Mouse (Mus musculus) embryonic stem cell, embryonic (primary cell): ENCODE results near the gene Ksr1.

Source experiments
- CTCF ChIA-PET, 4 experiments: fragments of 300-600 bp in 2 of 4; fragments of 350-600 bp in 2 of 4; sonication (Branson Sonifier 250); formaldehyde crosslinking; loops; one replicate each; lab custom pipeline; 2022; ENCODE audit warnings: inconsistent platforms in 2 of 4; lab: Charles Lee
- POLR2A ChIA-PET, 4 experiments: fragments of 300-600 bp in 2 of 4; fragments of 350-600 bp in 2 of 4; sonication (Branson Sonifier 250); formaldehyde crosslinking; loops; one replicate each; lab custom pipeline; 2022; ENCODE audit warnings: antibody characterized with exemption in 4 of 4, inconsistent platforms in 1 of 4; lab: Charles Lee

Gene Ksr1

DNA sequence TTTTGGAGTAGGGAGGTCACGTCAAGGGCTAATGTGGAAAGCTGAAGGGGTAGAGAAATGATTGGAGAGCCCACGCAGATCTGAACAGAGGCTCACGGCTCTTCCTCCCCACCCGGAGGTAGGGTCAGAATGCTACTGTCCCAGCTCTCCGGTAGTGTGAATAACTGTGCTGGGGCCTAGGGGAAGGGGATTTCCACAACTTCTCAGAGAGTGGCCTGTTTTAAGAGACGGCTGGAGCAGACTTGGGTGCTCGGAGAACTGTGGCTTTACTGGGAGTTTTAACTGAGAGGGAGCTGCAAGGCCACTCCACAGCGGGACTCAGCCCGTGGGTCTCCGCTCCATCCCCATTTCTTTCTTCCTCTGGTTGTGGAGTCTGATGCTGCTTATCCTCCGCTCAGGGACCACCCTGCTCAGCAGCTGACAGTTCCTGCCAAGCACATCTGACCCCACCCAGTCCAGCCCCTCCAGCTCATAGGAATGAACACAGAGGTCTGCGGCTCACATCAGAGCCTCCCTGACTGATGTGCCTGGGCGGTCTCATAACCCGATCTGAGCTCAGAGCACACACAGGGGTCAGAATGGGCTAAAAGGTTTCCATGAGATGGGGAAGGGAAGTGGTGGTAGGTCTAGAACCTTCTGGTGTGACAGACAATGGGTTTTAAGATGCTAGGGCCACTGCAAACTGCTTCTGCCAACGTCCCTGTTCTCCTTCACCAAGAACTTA lies 131.4 kb downstream of the Ksr1 start:
- ChIA-PET POLR2A (interaction anchor here (0.6 to 9.0 kb wide), 11 partner anchors 10 to 464 kb away, joined by 3 to 110 read pairs (median 5); no protein-coding TSS in a partner anchor), CTCF (interaction anchor here in 3 of 4 experiments (0.6 to 2.5 kb wide), 10 partner anchors 10 to 59 kb away, joined by 3 to 10 read pairs (median 5); no protein-coding TSS in a partner anchor)

DNA sequence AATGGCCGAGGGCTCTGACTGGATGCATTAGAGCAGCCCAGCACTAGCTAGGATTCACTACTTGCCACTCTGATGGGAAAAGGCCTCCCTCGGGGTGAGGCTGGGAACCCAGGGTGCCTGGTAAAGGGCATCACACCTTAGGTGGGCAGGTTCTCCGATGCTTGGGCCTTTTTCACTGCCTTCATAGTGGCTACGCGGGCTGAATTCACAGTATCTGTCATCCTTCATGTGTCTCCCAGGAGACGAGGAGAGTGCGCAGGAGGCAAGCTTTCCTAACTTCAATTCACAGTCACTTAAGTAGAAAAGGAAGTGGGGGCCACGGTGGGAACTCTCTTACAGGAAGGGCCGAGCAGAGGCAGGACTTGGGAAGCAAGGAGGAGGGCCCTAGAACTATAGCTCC lies 132.4 kb downstream of the Ksr1 start:
- ChIA-PET CTCF (interaction anchor here in 2 of 4 experiments (0.9 to 2.5 kb wide), 4 partner anchors 11 to 47 kb away, joined by 3 to 10 read pairs (median 8); no protein-coding TSS in a partner anchor), POLR2A (interaction anchor here in 3 of 4 experiments (0.6 to 9.0 kb wide), 4 partner anchors 11 to 12 kb away, joined by 4 to 110 read pairs (median 16); no protein-coding TSS in a partner anchor)

- CTCF ChIA-PET, result interaction anchor here in 1 of 4 experiments (2.5 kb wide), 1 partner anchor 10 kb away, joined by 9 read pairs; no protein-coding TSS in a partner anchor
These were observed 133.2 kb downstream of the Ksr1 start for GRCm38 (mm10) chr11:79013056-79013455.

DNA sequence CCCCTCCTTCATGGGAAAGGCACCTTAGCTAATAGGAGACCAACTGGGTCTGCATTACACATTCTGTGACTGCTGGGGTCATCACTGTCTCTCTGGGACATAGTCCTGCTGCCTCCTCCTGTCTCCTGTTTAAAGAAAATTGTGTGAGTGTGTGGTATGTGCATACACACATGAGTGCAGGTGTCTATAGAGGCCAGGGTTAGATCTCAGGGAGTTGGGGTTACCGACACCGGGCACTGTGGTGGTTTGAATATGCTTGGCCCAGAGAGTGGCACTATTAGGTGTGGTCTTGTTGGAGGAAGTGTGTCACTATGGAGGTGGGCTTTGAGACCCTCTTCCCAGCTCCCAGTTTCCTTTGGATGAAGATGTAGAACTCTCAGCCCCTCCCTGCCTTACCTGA lies 133.7 kb downstream of the Ksr1 start:
- CTCF ChIA-PET, result interaction anchor here in 2 of 4 experiments (0.5 to 1.1 kb wide), 2 partner anchors 56 to 263 kb away, joined by 3 to 7 read pairs; no protein-coding TSS in a partner anchor
- POLR2A ChIA-PET, result interaction anchor here in 1 of 4 experiments (0.7 to 1.5 kb wide), 3 partner anchors 9 to 14 kb away, joined by 3 to 7 read pairs (median 3); no protein-coding TSS in a partner anchor

More at GRCm38 (mm10) chr11:79013056-79013455, 133.2 kb downstream of the Ksr1 start:
- POLR2A ChIA-PET, result interaction anchor here in 2 of 4 experiments (0.8 to 3.1 kb wide), 2 partner anchors 10 to 14 kb away, joined by 3 to 26 read pairs; no protein-coding TSS in a partner anchor

GRCm38 (mm10) chr11:79008891-79009290 lies 137.3 kb downstream of the Ksr1 start:
- POLR2A ChIA-PET, result no interaction called here
- CTCF ChIA-PET, result interaction anchor here in 2 of 4 experiments (0.6 to 1.4 kb wide), 2 partner anchors 41 to 266 kb away, joined by 3 to 4 read pairs; no protein-coding TSS in a partner anchor

- CTCF ChIA-PET, result interaction anchor here in 2 of 4 experiments (0.6 to 1.4 kb wide), 3 partner anchors 11 to 267 kb away, joined by 3 to 4 read pairs (median 4); no protein-coding TSS in a partner anchor
- POLR2A ChIA-PET, result no interaction called here
These were observed 138.0 kb downstream of the Ksr1 start for GRCm38 (mm10) chr11:79008007-79008775.

- ChIA-PET POLR2A (interaction anchor here in 1 of 4 experiments (0.7 kb wide), 1 partner anchor 486 kb away, joined by 3 read pairs; no protein-coding TSS in a partner anchor), CTCF (interaction anchor here in 2 of 4 experiments (0.7 to 1.4 kb wide), 4 partner anchors 12 to 52 kb away, joined by 3 to 4 read pairs (median 3); no protein-coding TSS in a partner anchor)
These were observed 138.9 kb downstream of the Ksr1 start for GRCm38 (mm10) chr11:79007356-79007755.

DNA sequence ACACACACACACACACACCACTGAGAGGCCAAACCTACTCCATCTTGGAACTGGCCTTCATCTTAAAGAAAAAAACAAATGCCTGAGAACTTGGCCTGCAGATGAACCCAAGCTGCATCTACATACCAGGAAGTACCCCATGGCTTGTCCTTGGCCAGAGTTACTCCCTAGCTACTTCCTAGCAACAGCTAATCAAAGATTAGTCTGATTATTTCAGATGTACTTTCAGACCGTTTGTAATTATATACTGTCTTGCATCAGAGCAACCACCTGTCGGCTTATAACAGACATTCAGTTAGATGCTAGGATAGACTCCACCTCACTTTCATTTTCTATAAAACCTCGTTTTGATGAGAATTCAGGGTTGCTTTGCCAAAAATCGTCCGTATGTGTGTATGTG lies 139.8 kb downstream of the Ksr1 start:
- POLR2A ChIA-PET, result interaction anchor here in 3 of 4 experiments (0.6 to 11.4 kb wide), 5 partner anchors 10 to 169 kb away, joined by 3 to 110 read pairs (median 3); no protein-coding TSS in a partner anchor
- CTCF ChIA-PET, result interaction anchor here in 3 of 4 experiments (0.6 to 1.4 kb wide), 7 partner anchors 12 to 207 kb away, joined by 3 to 4 read pairs (median 3); no protein-coding TSS in a partner anchor

- CTCF ChIA-PET, result interaction anchor here in 3 of 4 experiments (0.7 to 4.4 kb wide), 7 partner anchors 13 to 207 kb away, joined by 3 to 27 read pairs (median 4); no protein-coding TSS in a partner anchor
- POLR2A ChIA-PET, result interaction anchor here in 3 of 4 experiments (0.7 to 11.4 kb wide), 3 partner anchors 10 to 168 kb away, joined by 3 to 110 read pairs (median 4); no protein-coding TSS in a partner anchor
These were observed 140.4 kb downstream of the Ksr1 start for GRCm38 (mm10) chr11:79005578-79006394.

DNA sequence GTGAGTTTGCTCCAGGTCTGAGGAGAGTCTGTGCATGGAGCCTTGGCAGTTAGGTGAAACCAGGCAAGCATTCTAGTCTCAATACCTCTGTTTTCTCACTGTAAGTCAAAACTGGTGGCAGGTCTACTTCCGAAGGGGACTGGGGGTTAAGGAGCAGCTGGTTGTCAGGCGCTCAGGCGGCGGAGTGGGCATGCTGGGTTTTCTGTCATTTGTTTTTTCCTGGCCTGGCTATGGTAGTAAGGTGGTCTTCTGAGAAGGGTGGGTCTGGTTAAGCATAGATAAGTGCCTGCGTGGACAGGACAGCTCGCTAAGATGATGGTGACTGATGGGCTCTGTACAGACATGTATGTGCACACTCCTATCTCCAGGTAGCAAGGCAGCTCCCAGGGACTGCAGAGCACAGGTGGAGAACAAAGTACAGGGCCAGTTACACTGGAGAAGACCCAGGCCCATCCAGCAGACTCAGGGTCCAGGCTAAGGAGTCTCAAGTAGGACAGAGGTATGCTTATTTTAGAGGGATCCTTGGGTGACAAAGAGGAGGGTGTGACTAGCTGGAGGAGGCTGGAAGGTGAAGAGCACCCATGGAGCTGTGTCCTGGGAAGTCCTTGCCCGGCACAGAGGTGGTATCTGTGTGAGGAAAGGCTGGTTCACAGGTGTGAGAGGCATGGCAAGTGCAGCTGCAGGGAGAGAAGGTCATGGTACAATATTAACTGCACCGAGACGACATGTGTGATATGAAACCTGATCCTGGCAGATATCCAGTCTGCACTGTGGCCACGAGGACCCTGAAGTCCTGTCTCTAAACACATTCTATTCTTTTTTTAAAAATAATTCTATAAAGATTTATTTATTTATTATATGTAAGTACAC lies 142.2 kb downstream of the Ksr1 start:
- CTCF ChIA-PET, result interaction anchor here in 3 of 4 experiments (0.7 to 4.4 kb wide), 12 partner anchors 15 to 221 kb away, joined by 3 to 27 read pairs (median 4); no protein-coding TSS in a partner anchor

DNA sequence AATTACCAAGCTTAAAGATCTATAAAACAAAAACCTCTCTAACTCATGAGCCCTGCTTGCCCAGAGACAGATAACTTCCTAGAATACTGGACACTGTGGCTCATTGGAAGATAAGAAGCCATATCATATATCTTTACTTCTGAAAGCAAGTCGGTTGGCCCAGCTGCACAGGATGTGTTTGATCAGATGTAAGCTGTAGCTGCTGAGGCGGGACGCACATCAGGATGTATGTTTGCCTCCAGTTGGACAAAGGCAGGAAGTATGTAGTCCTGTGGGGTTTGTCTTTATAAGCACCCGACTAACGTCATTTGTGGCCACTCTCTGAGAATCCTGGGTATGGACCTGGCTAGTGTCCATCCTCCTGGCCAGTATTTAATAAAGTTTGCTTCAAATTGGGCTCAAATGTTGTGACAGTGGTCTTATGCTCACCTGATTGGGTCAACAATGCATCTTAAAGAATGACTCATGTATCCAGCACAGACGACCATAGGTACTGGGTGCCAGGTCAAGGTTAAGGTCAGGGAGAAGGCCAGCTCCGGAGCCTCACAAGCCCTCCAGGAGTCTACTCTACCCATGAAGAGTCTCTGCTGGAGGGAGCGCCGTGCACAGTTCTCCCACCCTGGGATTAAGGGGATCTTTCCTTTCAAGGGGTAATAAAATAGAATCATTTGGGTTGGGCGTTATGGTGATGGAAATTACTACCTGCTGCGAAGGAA lies 143.0 kb downstream of the Ksr1 start:
- ChIA-PET CTCF (interaction anchor here (0.6 to 4.4 kb wide), 19 partner anchors 11 to 221 kb away, joined by 3 to 27 read pairs (median 5); no protein-coding TSS in a partner anchor), POLR2A (interaction anchor here (0.5 to 11.4 kb wide), 43 partner anchors 8 to 687 kb away, joined by 3 to 110 read pairs (median 5); partner anchors contain the start of genes Lgals9 (in 2 of the 4), Ift20 (in 1 of the 4), Poldip2 (in 1 of the 4) and Tmem199 (in 1 of the 4))

More for the DNA sequence above, 142.2 kb downstream of the Ksr1 start:
- POLR2A ChIA-PET, result interaction anchor here (0.6 to 11.4 kb wide), 15 partner anchors 8 to 321 kb away, joined by 3 to 110 read pairs (median 4); no protein-coding TSS in a partner anchor

DNA sequence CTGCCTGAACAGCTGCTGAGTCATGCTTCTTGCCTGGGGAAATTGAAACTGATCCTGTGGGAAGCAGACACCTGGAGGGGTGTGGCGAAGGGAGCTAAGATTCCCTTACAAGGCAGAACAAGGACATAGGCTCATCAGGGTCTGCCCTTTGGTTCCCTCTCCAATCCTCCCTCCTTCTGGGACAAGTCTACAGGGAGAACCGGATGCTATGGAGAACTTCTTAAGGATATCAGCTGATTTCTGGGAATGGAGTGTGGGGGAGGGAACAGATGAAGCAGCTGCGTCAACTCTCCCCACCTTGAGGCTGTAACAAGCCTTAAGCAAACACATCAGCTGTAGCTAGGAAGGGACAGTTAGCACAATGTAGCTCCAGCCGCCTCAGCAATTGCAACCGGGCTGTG lies 143.7 kb downstream of the Ksr1 start:
- ChIA-PET CTCF (interaction anchor here in 3 of 4 experiments (0.6 to 4.4 kb wide), 20 partner anchors 12 to 675 kb away, joined by 3 to 27 read pairs (median 5); no protein-coding TSS in a partner anchor), POLR2A (interaction anchor here (0.6 to 11.4 kb wide), 45 partner anchors 9 to 1317 kb away, joined by 3 to 110 read pairs (median 5); partner anchors contain the start of genes Lgals9 (in 2 of the 4), Ift20 (in 1 of the 4), Nufip2 (in 1 of the 4) and Poldip2 (in 1 of the 4))

DNA sequence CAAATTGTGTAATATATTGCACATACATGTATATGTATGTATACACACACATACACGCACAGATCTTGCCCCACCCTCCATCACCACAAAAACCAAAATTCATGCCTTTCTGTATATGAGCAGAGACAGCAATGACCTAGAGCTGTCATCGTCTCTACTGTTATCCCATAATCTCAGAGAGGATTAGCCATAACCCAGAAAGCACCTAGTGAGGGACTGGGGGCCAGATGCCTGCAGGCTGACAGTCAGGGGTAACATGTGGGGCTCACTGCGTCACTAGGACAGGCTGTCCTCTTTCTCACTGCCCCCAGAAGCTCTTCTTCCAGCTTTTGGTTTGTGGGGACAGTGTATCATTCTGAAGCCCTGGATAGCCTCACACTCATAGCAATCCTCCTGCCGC lies 144.3 kb downstream of the Ksr1 start:
- CTCF ChIA-PET, result interaction anchor here in 3 of 4 experiments (0.6 to 4.4 kb wide), 13 partner anchors 13 to 616 kb away, joined by 3 to 27 read pairs (median 5); no protein-coding TSS in a partner anchor
- POLR2A ChIA-PET, result interaction anchor here (0.5 to 11.4 kb wide), 32 partner anchors 9 to 1316 kb away, joined by 3 to 110 read pairs (median 5); partner anchors contain the start of genes Lgals9 (in 1 of the 4), Nufip2 (in 1 of the 4), Poldip2 (in 1 of the 4) and Tmem199 (in 1 of the 4)

- POLR2A ChIA-PET, result interaction anchor here in 1 of 4 experiments (0.6 to 11.4 kb wide), 5 partner anchors 9 to 1082 kb away, joined by 3 to 110 read pairs (median 4); partner anchors contain the start of genes Crlf3 and Lgals9
- CTCF ChIA-PET, result interaction anchor here in 3 of 4 experiments (0.6 to 1.2 kb wide), 4 partner anchors 20 to 221 kb away, joined by 3 to 5 read pairs (median 4); no protein-coding TSS in a partner anchor
These were observed 147.1 kb downstream of the Ksr1 start for GRCm38 (mm10) chr11:78999118-78999517.
